Mouse (Mus musculus): ENCODE results near the gene Mettl15.
"Not testable (repeated sequence)": the region's sequence is repeated elsewhere in the genome, so short reads cannot be mapped to it uniquely, and the experiment has no call there.

Gene Mettl15

GRCm38 (mm10) chr2:109280600-109281340 lies at the start of gene Mettl15, which contains the start of gene Kif18a:
Gene Mettl15 (minus strand): TSS chr2:109280748.
Gene Kif18a (plus strand): TSS chr2:109280738.
- DNase-seq (ENCODE audit: inconsistent age in 2 of 2, low spot score in 1 of 2), result peak; percentile 96 to 98

- no peak for DNase-seq (ENCODE audit: inconsistent age in 2 of 2, low spot score in 1 of 2)
Observed at GRCm38 (mm10) chr2:109311369-109311768, 30.8 kb upstream of the Mettl15 start.

- no peak for DNase-seq (ENCODE audit: inconsistent age in 2 of 2, low spot score in 1 of 2)
Observed at GRCm38 (mm10) chr2:109303638-109304037, 23.1 kb upstream of the Mettl15 start.

- DNase-seq (ENCODE audit: inconsistent age in 2 of 2, low spot score in 1 of 2), result no peak
Observed at GRCm38 (mm10) chr2:109302234-109302633, 21.7 kb upstream of the Mettl15 start.

GRCm38 (mm10) chr2:109298160-109298559 lies 17.6 kb upstream of the Mettl15 start:
- no peak for DNase-seq (ENCODE audit: inconsistent age in 2 of 2, low spot score in 1 of 2)

- no peak for DNase-seq (ENCODE audit: inconsistent age in 2 of 2, low spot score in 1 of 2)
Observed at GRCm38 (mm10) chr2:109296264-109296663, 15.7 kb upstream of the Mettl15 start.

GRCm38 (mm10) chr2:109289327-109289726 lies 8.8 kb upstream of the Mettl15 start:
- DNase-seq (ENCODE audit: inconsistent age in 2 of 2, low spot score in 1 of 2), result no peak

GRCm38 (mm10) chr2:109284121-109284520 lies 3.6 kb upstream of the Mettl15 start:
- DNase-seq (ENCODE audit: inconsistent age in 2 of 2, low spot score in 1 of 2), result no peak

- no peak for DNase-seq (ENCODE audit: inconsistent age in 2 of 2, low spot score in 1 of 2)
Observed at GRCm38 (mm10) chr2:109281341-109281690, 768 bp upstream of the Mettl15 start.

- no peak for DNase-seq (ENCODE audit: inconsistent age in 2 of 2, low spot score in 1 of 2)
Observed at GRCm38 (mm10) chr2:109280272-109280599, 312 bp downstream of the Mettl15 start.

GRCm38 (mm10) chr2:109278036-109278435 lies 2.5 kb downstream of the Mettl15 start:
- peak; percentile 61 to 90 for DNase-seq (ENCODE audit: inconsistent age in 2 of 2, low spot score in 1 of 2)

GRCm38 (mm10) chr2:109277593-109277992 lies 3.0 kb downstream of the Mettl15 start:
- DNase-seq (ENCODE audit: inconsistent age in 2 of 2, low spot score in 1 of 2), result peak in 1 of 2 experiments; percentile 51

GRCm38 (mm10) chr2:109273098-109273497 lies 7.5 kb downstream of the Mettl15 start:
- DNase-seq (ENCODE audit: inconsistent age in 2 of 2, low spot score in 1 of 2), result no peak

GRCm38 (mm10) chr2:109262779-109263178 lies 17.8 kb downstream of the Mettl15 start:
- DNase-seq (ENCODE audit: inconsistent age in 2 of 2, low spot score in 1 of 2), result no peak

- peak; percentile 57 to 84 for DNase-seq (ENCODE audit: inconsistent age in 2 of 2, low spot score in 1 of 2)
Observed at GRCm38 (mm10) chr2:109241947-109242346, 38.6 kb downstream of the Mettl15 start.

GRCm38 (mm10) chr2:109235741-109236140 lies 44.8 kb downstream of the Mettl15 start:
- no peak for DNase-seq (ENCODE audit: inconsistent age in 2 of 2, low spot score in 1 of 2)

GRCm38 (mm10) chr2:109233876-109234275 lies 46.7 kb downstream of the Mettl15 start:
- DNase-seq (ENCODE audit: inconsistent age in 2 of 2, low spot score in 1 of 2), result no peak

GRCm38 (mm10) chr2:109230443-109230842 lies 50.1 kb downstream of the Mettl15 start:
- no peak for DNase-seq (ENCODE audit: inconsistent age in 2 of 2, low spot score in 1 of 2)

GRCm38 (mm10) chr2:109227196-109227595 lies 53.4 kb downstream of the Mettl15 start:
- DNase-seq (ENCODE audit: inconsistent age in 2 of 2, low spot score in 1 of 2), result no peak

- DNase-seq (ENCODE audit: inconsistent age in 2 of 2, low spot score in 1 of 2), result no peak
Observed at GRCm38 (mm10) chr2:109221470-109221869, 59.1 kb downstream of the Mettl15 start.

- not testable (repeated sequence) for DNase-seq (ENCODE audit: inconsistent age in 2 of 2, low spot score in 1 of 2)
Observed at GRCm38 (mm10) chr2:109216678-109217077, 63.9 kb downstream of the Mettl15 start.

- not testable (repeated sequence) for DNase-seq (ENCODE audit: inconsistent age in 2 of 2, low spot score in 1 of 2)
Observed at GRCm38 (mm10) chr2:109210641-109211040, 69.9 kb downstream of the Mettl15 start.

GRCm38 (mm10) chr2:109208032-109208431 lies 72.5 kb downstream of the Mettl15 start:
- no peak for DNase-seq (ENCODE audit: inconsistent age in 2 of 2, low spot score in 1 of 2)

All from adrenal gland, adult (tissue).